Mouse (Mus musculus): ENCODE measurements around the gene Cmtr1. TPM values are rescaled to one million over a fixed set of nuclear protein-coding genes. Genes with fewer than 3 reads are reported as not detected.

Gene Cmtr1
- polyA plus RNA-seq, 1 experiment from 2014 or later = 138 TPM

DNA sequence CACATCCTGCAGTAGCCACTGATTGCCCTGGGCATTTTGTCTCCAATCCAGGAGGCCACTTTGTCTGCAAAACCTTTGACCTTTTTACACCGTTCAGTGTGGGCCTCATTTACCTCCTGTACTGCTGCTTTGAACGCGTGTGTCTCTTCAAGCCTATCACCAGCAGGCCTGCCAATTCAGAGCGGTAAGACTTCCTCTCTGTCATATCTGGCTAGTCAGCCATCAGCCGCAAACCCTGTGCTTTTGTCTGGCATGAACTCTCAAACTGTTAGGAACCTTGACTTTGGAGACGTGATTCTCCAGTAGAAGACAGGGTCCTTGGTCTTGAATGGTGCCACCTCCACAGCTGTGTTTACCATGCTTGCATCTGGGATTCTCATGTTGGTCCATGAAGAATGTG lies 29.9 kb downstream of the Cmtr1 start:
- Histone ChIP-seq H3K9me3 (no peaks in the 10 kb centered on the region), H3K9ac (replicated peaks) (no peak overlapping the region), H3K4me2 (replicated peaks) (no peak overlapping the region), H3K4me3 (replicated peaks) (no peak overlapping the region), H3K36me3 (peaks cover 80% of the 10 kb centered on the region), H3K4me1 (replicated peaks) (no peaks in the 10 kb centered on the region), H3K27me3 (no peaks in the 10 kb centered on the region), H3K27ac (no peak overlapping the region)
- no peak for ATAC-seq
- 91% methylated on average over 6 of the region's 6 CpGs for WGBS

GRCm38 (mm10) chr17:29692827-29693226 lies 32.4 kb downstream of the Cmtr1 start:
- ATAC-seq = no peak
- Histone ChIP-seq H3K4me3 (replicated peaks) (no peak overlapping the region), H3K27me3 (no peaks in the 10 kb centered on the region), H3K4me1 (replicated peaks) (no peaks in the 10 kb centered on the region), H3K36me3 (peaks cover 76% of the 10 kb centered on the region), H3K4me2 (replicated peaks) (no peak overlapping the region), H3K9ac (replicated peaks) (no peak overlapping the region), H3K27ac (no peak overlapping the region), H3K9me3 (no peaks in the 10 kb centered on the region)
- WGBS = 95% methylated on average over 2 of the region's 2 CpGs

GRCm38 (mm10) chr17:29693571-29693970 lies 33.2 kb downstream of the Cmtr1 start:
- 78% methylated on average over 2 of the region's 2 CpGs for WGBS
- Histone ChIP-seq H3K4me3 (replicated peaks) (no peak overlapping the region), H3K9ac (replicated peaks) (no peak overlapping the region), H3K27me3 (no peaks in the 10 kb centered on the region), H3K4me2 (replicated peaks) (no peak overlapping the region), H3K9me3 (no peaks in the 10 kb centered on the region), H3K4me1 (replicated peaks) (no peaks in the 10 kb centered on the region), H3K27ac (no peak overlapping the region), H3K36me3 (peaks cover 78% of the 10 kb centered on the region)
- ATAC-seq = no peak

DNA sequence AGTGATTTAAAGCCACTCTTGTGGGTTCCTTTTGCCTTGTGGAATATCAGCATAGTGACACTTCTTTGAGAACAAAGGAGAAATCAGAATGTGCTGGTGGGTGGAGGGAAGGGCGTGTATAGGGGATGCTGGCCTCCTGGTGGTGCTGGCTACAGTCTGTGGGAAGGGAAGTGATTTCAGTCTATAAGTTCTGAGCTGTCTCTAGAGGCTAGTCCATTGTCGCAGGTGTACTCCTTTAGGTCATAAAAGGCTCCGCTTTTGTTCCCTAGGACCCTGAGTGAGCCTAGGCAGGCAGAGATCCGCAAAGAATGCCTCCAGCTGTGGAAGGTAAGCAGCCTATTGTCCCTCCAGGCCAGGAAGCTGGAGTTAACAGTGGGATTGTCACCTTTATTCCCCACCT lies 34.1 kb downstream of the Cmtr1 start:
- peaks cover 82% of the 10 kb centered on the region for H3K36me3 ChIP-seq
- no peaks in the 10 kb centered on the region for H3K9me3 ChIP-seq
- H3K4me2 ChIP-seq (replicated peaks) = no peak overlapping the region
- ATAC-seq = no peak
- no peaks in the 10 kb centered on the region for H3K4me1 ChIP-seq (replicated peaks)
- H3K27me3 ChIP-seq = no peaks in the 10 kb centered on the region
- no peak overlapping the region for H3K9ac ChIP-seq (replicated peaks)
- 77% methylated on average over 4 of the region's 4 CpGs for WGBS
- H3K27ac ChIP-seq = no peak overlapping the region
- H3K4me3 ChIP-seq (replicated peaks) = no peak overlapping the region

GRCm38 (mm10) chr17:29696940-29697339 lies 36.5 kb downstream of the Cmtr1 start:
- WGBS = 97% methylated on average over 8 of the region's 8 CpGs
- ATAC-seq = no peak
- H3K9me3 ChIP-seq = no peaks in the 10 kb centered on the region
- no peak overlapping the region for H3K9ac ChIP-seq (replicated peaks)
- no peaks in the 10 kb centered on the region for H3K27me3 ChIP-seq
- H3K4me3 ChIP-seq (replicated peaks) = no peak overlapping the region
- no peak overlapping the region for H3K27ac ChIP-seq
- no peaks in the 10 kb centered on the region for H3K4me1 ChIP-seq (replicated peaks)
- no peak overlapping the region for H3K4me2 ChIP-seq (replicated peaks)
- H3K36me3 ChIP-seq = peaks cover 83% of the 10 kb centered on the region

- no peaks in the 10 kb centered on the region for H3K27me3 ChIP-seq
- no peak for ATAC-seq
- H3K4me2 ChIP-seq (replicated peaks) = no peak overlapping the region
- no peaks in the 10 kb centered on the region for H3K9me3 ChIP-seq
- H3K36me3 ChIP-seq = peaks cover 94% of the 10 kb centered on the region
- peaks cover 12% of the 10 kb centered on the region for H3K4me1 ChIP-seq (replicated peaks)
- no peak overlapping the region for H3K4me3 ChIP-seq (replicated peaks)
- 86% methylated on average over 6 of the region's 6 CpGs for WGBS
- no peak overlapping the region for H3K27ac ChIP-seq
- no peak overlapping the region for H3K9ac ChIP-seq (replicated peaks)
Observed at GRCm38 (mm10) chr17:29698421-29698820, 38.0 kb downstream of the Cmtr1 start.

GRCm38 (mm10) chr17:29700573-29700972 lies 40.2 kb downstream of the Cmtr1 start:
- Histone ChIP-seq H3K4me1 (replicated peaks) (peaks cover 18% of the 10 kb centered on the region), H3K4me3 (replicated peaks) (no peak overlapping the region), H3K9ac (replicated peaks) (no peak overlapping the region), H3K27ac (no peak overlapping the region), H3K4me2 (replicated peaks) (no peak overlapping the region), H3K36me3 (peaks cover 81% of the 10 kb centered on the region), H3K27me3 (no peaks in the 10 kb centered on the region), H3K9me3 (no peaks in the 10 kb centered on the region)
- WGBS = 92% methylated on average over 7 of the region's 7 CpGs
- ATAC-seq = no peak

DNA sequence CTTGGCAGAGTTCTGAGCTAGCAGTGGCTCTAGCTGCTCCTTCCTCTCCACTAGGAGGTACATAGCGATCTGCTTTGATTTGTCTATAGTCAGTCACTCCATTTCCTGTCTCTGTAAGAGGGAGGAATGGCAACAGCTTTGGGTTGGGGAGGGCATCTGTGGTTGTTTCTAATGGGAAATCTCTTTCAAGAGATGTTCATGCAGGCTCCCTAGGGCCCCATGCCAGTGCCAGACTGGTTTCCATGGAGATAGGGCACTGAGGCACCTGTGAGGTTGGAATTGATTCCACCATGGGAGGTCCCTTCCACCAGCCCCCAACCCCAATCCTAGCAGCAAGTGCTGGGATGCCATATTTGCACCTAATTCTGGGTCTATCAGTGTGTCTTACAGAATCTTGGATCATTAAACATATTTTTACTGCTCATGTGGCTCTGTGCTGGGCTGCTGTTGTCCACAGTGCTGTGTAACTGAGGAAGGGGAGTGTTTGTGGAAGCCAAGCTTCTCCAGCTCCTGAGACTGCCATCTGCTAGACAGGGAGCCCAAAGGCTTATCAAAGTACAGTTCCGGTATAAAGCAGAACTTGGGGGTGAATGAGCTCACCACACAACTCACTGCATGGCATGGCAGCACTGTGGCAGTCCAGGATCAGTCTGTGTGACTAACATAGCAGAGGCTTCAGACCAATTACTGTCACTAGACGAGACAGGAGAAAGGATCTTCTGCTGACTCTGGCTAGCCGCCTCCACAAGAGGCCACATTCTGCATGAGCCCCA lies 42.7 kb downstream of the Cmtr1 start:
- H3K9me3 ChIP-seq = no peaks in the 10 kb centered on the region
- no peak overlapping the region for H3K9ac ChIP-seq (replicated peaks)
- no peaks in the 10 kb centered on the region for H3K27me3 ChIP-seq
- peaks cover 61% of the 10 kb centered on the region for H3K36me3 ChIP-seq
- peak overlapping the region; percentile 7; the same call in 1 of the 2 replicates for H3K27ac ChIP-seq
- no peak for ATAC-seq
- H3K4me3 ChIP-seq (replicated peaks) = no peak overlapping the region
- 83% methylated on average over 4 of the region's 4 CpGs for WGBS
- H3K4me2 ChIP-seq (replicated peaks) = no peak overlapping the region
- H3K4me1 ChIP-seq (replicated peaks) = peaks cover 40% of the 10 kb centered on the region

GRCm38 (mm10) chr17:29704781-29705180 lies 44.4 kb downstream of the Cmtr1 start:
- Histone ChIP-seq H3K4me2 (replicated peaks) (no peak overlapping the region), H3K36me3 (peaks cover 44% of the 10 kb centered on the region), H3K9me3 (no peaks in the 10 kb centered on the region), H3K4me1 (replicated peaks) (peaks cover 56% of the 10 kb centered on the region), H3K9ac (replicated peaks) (no peak overlapping the region), H3K27ac (no peak overlapping the region), H3K4me3 (replicated peaks) (no peak overlapping the region), H3K27me3 (no peaks in the 10 kb centered on the region)
- peak; percentile 81 for ATAC-seq
- WGBS = 35% methylated on average over 3 of the region's 3 CpGs

DNA sequence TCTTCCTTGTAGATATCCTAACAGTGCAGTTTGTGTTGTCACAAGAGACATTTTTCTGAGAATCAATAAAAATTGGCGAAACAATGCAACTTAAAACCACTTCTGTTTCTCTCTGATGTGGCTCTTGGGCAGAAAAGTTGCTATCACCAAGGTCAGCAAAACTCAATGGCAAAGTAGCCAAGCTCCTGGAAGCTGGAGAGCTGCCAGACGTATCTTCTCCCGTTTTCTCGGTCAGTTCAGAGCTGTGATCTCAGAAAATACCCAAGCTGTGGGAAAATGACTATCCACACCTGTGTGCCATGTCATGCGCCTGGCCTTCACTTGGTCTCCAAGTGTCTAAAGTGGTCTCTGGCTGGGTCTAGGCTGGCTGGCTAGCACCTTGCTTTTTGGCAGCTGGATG lies 45.5 kb downstream of the Cmtr1 start:
- peaks cover 67% of the 10 kb centered on the region for H3K4me1 ChIP-seq (replicated peaks)

DNA sequence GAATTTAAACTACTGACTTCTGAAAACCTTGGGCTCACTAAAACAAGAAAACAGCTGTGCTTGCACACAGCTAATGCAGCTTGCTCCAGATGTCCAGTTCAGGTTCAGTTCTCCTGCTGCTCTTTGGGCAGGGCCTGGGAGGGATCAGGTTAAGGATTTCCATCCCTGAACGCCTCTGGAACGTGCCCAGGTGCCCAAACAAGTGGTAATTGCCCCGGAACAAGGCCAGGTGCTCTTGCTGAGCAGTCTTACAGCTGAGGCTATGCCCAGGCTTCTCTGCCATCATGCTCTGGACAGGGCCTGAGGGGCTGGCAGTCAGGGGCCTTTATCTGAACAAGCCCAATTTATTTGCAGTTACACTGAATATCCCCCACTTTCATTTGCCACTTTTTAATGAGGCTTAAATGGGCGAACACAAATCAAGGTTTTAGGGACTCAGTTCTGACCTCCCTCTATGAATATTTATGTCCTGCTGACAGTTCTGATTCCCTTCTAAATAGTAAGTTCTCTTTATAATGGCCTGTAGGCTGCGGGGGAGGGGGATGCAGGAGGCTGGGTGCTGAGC lies 46.7 kb downstream of the Cmtr1 start:
- no peaks in the 10 kb centered on the region for H3K27me3 ChIP-seq
- peaks cover 79% of the 10 kb centered on the region for H3K4me1 ChIP-seq (replicated peaks)
- peak overlapping the region; percentile 3; the same call in 1 of the 2 replicates for H3K9ac ChIP-seq (replicated peaks)
- no peaks in the 10 kb centered on the region for H3K9me3 ChIP-seq
- 34% methylated on average over 5 of the region's 5 CpGs for WGBS
- no peak overlapping the region for H3K4me3 ChIP-seq (replicated peaks)
- no peak overlapping the region for H3K4me2 ChIP-seq (replicated peaks)
- ATAC-seq = no peak
- peaks cover 21% of the 10 kb centered on the region for H3K36me3 ChIP-seq
- H3K27ac ChIP-seq = peak overlapping the region; percentile 41

More for the DNA sequence above, 45.5 kb downstream of the Cmtr1 start:
- H3K27ac ChIP-seq = no peak overlapping the region
- H3K9ac ChIP-seq (replicated peaks) = no peak overlapping the region
- ATAC-seq = no peak
- H3K36me3 ChIP-seq = peaks cover 33% of the 10 kb centered on the region
- no peaks in the 10 kb centered on the region for H3K27me3 ChIP-seq
- H3K4me2 ChIP-seq (replicated peaks) = no peak overlapping the region
- H3K4me3 ChIP-seq (replicated peaks) = no peak overlapping the region
- WGBS = 87% methylated on average over 5 of the region's 5 CpGs
- H3K9me3 ChIP-seq = no peaks in the 10 kb centered on the region

- no peak for ATAC-seq
- peaks cover 5% of the 10 kb centered on the region; the same call in 1 of the 2 replicates for H3K36me3 ChIP-seq
- H3K9ac ChIP-seq (replicated peaks) = 0 out of 2 replicates have a peak overlapping the region, but pooled peaks have one; percentile 28
- WGBS = 78% methylated on average over 5 of the region's 5 CpGs
- H3K4me3 ChIP-seq (replicated peaks) = no peak overlapping the region
- no peaks in the 10 kb centered on the region for H3K27me3 ChIP-seq
- H3K4me2 ChIP-seq (replicated peaks) = no peak overlapping the region
- H3K27ac ChIP-seq = peak overlapping the region; percentile 6
- no peaks in the 10 kb centered on the region for H3K9me3 ChIP-seq
- peaks cover 76% of the 10 kb centered on the region for H3K4me1 ChIP-seq (replicated peaks)
Observed at GRCm38 (mm10) chr17:29708783-29709182, 48.4 kb downstream of the Cmtr1 start.
